Mouse (Mus musculus) spleen, embryonic (tissue): Measurements from ENCODE around the gene Lpcat1.

Experiments used
- CTCF ChIA-PET: fragments of 350-600 bp; sonication (Branson Sonifier 250); formaldehyde crosslinking; loops from one replicate; lab custom pipeline; 2022; lab: Charles Lee

Lpcat1 gene

DNA sequence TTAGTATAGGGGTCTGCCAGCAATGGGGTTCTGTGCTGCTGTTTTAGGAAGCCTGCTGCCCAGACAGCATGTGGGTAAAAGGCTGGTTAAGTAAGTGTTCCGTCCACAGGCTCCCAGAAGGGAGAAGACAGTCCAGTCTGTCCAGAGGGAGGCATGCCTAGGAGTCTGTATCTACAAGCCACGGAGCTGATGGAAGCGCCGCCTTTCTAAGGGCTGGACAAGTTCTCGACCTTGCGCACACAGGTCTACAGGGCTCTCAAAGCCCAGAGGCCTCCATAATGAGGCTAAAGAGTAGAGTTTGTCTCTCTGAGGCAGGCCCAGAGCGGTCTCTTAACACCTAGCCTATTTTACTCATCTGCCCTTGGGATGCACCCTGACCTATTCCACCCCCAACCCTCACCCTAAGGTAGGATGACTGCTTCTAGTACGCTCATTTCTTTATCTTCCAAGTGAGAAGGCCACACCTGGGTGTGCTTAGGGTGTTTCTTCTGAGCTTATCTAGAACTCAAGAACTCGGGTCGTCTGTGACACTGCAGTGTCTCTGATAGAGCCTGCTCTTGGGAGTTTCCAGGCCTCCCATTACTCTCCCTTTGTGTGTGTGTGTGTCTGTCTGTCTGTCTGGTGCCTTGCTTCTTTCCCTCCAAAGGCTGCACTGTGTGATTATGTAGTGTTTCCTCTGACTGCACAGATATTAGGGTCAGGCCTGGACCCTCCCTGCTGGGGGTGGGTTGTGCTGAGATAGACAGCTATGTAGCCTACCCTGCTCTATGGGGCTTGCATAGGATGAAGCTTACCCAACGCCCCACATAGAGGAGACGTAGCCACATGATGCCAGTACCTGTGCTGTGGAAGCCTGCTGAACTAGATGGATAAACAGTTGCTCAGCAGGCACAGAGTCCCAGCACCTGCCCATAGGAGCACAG is 8.3 kb downstream of the Lpcat1 start:
- CTCF ChIA-PET = no interaction called here

GRCm38 (mm10) chr13:73476259-73476658 is 9.3 kb downstream of the Lpcat1 start:
- CTCF ChIA-PET = interaction anchor here (0.8 kb wide), 1 partner anchor 29 kb away, joined by 3 read pairs; no protein-coding TSS in a partner anchor

- CTCF ChIA-PET = interaction anchor here (0.7 to 0.8 kb wide), 2 partner anchors 29 to 272 kb away, joined by 3 read pairs; no protein-coding TSS in a partner anchor
Measured at GRCm38 (mm10) chr13:73476796-73477195, 9.8 kb downstream of the Lpcat1 start.

DNA sequence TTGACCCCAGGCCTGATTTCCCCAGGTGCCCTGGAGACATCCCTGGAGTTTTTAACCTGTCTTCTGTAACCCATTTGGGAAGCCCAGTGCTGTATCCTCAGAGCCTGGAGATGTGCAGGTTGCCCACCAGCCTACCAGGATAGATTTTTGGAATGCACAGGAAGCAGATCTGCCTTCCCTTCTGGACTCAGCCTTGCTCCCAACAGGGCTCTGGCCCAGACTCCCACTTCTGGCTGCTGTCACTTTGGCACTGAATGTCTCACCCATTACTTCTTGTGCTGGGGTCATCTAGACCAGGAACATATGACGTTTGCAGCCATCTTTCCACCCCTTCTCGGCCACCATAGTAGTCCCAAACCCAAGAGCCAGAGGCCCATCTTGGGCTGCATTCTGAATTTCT is 10.8 kb downstream of the Lpcat1 start:
- CTCF ChIA-PET = no interaction called here

DNA sequence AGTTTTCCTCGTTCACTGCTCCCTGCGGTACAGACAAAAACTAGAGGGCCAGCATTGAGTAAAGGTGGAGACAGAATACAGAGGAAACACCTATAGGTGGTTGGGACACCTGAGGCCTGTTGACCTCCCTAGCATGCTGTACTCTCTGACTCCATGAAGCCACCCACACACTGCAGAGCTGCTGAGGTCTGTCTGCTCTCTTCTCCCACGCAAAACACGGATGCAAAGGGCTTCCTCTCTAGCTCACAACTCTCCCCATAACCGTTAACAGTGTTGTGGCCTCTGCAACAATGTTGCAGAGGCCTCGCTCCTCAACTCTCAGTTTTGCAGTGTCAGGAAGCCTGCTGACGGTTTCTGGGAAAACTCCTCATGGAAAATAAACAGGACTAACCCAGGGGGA is 15.5 kb downstream of the Lpcat1 start:
- CTCF ChIA-PET = no interaction called here

- CTCF ChIA-PET = no interaction called here
Measured at GRCm38 (mm10) chr13:73483331-73483730, 16.3 kb downstream of the Lpcat1 start.

GRCm38 (mm10) chr13:73484171-73484570 is 17.2 kb downstream of the Lpcat1 start:
- CTCF ChIA-PET = no interaction called here

GRCm38 (mm10) chr13:73488105-73488504 is 21.1 kb downstream of the Lpcat1 start:
- CTCF ChIA-PET = interaction anchor here (0.9 kb wide), 1 partner anchor 62 kb away, joined by 3 read pairs; no protein-coding TSS in a partner anchor

DNA sequence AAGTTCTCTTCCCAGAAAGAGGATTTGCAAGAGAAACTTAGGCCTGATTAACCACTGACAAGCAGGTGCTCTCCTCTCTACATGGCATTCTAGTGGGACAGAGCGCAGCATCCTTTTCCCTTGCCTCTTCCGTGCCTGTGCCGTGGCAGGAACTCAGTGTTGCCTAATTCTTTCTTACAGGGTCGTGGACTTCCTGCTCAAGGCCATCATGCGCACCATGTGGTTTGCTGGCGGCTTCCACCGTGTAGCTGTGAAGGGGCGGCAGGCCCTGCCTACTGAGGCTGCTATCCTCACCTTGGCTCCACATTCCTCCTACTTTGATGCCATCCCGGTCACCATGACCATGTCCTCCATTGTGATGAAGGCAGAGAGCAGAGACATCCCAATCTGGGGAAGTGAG is 21.7 kb downstream of the Lpcat1 start:
- CTCF ChIA-PET = interaction anchor here (0.9 kb wide), 1 partner anchor 62 kb away, joined by 3 read pairs; no protein-coding TSS in a partner anchor

DNA sequence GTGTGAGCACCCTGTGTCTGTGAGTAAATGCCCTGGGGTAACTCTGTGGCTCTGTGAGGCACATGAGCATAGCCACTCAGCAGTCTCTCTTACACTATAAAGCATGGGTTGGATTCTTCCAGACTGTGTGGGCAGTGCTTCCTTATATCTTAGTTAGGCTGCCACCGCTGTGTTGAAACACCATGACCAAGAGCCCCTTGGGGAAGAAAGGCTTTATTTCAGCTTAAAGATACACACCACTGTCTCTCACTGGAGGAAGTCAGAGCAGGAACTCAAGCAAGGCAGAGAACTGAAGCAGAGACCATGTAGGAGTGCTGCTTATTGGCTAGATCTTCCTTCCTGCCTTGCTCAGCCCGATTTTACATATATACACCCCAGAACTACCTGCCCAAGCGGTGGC is 23.0 kb downstream of the Lpcat1 start:
- CTCF ChIA-PET = no interaction called here

- CTCF ChIA-PET = no interaction called here
Measured at GRCm38 (mm10) chr13:73490564-73491170, 23.7 kb downstream of the Lpcat1 start.

GRCm38 (mm10) chr13:73493183-73493582 is 26.2 kb downstream of the Lpcat1 start:
- CTCF ChIA-PET = no interaction called here

- CTCF ChIA-PET = no interaction called here
Measured at GRCm38 (mm10) chr13:73494528-73494927, 27.5 kb downstream of the Lpcat1 start.

DNA sequence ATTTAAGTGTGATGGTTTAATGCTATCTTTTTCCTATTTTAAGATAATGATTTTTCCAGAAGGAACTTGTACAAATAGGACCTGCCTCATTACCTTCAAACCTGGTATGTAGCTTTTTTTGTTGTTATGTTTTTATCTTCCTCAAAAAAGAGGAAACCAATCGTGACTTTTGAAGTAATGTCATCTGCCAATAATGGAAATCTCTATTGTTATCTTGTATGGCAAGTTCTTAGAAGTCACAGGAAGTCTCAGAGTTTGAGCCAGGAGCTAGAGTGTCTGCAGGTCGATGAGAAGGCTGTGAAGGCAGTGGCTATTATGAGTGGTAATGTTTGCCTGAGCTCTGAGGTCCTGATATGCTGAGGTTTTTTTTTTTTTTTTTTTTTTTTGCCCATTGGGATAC is 29.1 kb downstream of the Lpcat1 start:
- CTCF ChIA-PET = interaction anchor here (0.5 to 0.7 kb wide), 2 partner anchors 8 to 12 kb away, joined by 3 to 5 read pairs; no protein-coding TSS in a partner anchor

DNA sequence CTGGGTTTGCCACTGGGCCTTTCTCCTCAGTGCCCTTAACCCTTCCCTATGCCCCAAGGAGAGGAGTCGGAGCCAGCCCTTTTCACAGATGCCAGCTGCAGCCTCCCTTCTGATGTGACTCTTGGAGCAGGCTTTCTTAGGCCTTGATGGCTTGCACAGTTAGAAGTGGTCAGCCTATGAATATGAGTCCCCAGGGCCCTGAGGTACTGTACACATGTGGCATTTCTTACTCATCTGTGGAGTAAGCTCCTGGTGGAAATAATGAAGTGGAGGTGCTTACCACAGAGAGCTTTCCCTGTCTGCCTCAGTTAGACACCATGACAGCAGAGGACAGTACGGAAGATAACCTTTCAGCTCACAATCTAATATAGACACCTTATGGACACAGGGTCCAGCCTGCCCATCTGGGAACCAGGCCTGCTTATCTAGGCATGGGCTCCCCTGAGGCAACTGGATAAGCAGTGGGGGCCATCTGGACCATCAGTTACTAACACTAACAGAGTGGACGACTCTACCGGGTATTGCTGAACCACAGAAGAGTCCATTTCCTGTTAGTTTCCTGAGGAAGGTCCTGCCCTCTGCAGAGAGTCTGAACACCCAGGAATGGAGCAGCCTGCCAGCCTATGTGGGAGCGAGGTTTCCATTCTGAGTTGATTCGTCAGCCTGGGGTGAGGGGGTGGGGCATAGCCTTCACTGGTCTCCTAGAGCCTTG is 33.1 kb downstream of the Lpcat1 start:
- CTCF ChIA-PET = no interaction called here

GRCm38 (mm10) chr13:73502719-73503118 is 35.7 kb downstream of the Lpcat1 start:
- CTCF ChIA-PET = interaction anchor here (0.7 to 2.9 kb wide), 4 partner anchors 11 to 193 kb away, joined by 4 to 29 read pairs (median 12); no protein-coding TSS in a partner anchor

DNA sequence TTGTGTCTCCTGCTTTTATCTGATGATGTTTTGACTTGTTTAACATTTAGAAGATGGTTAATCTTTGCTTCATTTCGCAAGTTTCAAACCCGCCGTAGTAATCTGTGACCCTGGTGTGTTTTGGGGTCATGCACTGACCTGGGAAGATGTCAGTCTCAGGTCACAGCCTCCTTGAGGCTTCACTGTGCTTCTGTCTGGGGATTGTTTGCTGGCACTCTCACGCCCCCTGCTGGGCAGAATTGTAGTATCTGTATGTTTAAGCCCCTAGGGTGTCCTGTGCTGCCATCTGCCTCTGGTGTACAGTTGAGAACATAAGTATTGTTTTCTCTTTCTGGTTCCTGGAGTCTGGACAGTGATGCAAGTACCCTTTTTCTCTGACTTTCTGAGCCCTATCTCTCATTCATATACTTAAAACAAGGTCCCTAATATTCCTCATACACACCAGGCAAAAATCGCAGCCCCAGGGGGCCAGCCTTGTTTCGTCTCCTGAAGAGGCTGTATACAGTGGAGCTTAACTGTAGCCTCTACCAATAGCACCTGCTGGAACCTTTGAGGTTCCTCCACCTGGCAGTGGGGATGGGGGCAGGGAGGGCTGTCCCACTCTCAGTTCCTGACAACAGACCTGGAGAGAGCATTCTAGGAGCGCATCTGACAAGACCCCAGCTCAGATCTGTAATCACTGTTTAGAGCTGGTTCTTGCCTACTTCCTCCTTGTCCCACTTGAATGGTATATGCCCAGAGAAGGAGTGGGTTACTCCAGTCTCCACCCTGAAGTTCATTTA is 38.9 kb downstream of the Lpcat1 start:
- CTCF ChIA-PET = interaction anchor here (1.2 kb wide), 1 partner anchor 80 kb away, joined by 5 read pairs; no protein-coding TSS in a partner anchor

- CTCF ChIA-PET = interaction anchor here (0.7 to 1.6 kb wide), 2 partner anchors 13 to 85 kb away, joined by 3 to 4 read pairs; no protein-coding TSS in a partner anchor
Measured at GRCm38 (mm10) chr13:73508817-73509550, 42.0 kb downstream of the Lpcat1 start.

GRCm38 (mm10) chr13:73509869-73510268 is 42.9 kb downstream of the Lpcat1 start:
- CTCF ChIA-PET = interaction anchor here (0.6 to 1.6 kb wide), 2 partner anchors 85 to 123 kb away, joined by 4 to 6 read pairs; no protein-coding TSS in a partner anchor
